Mouse (Mus musculus) testis, postnatal 10 days (tissue): ENCODE measurements at regions not wholly inside any gene's neighbourhood (a gene's known extent, or its start where the extent isn't known, plus 50 kb on each side); places are given as distances from the start of the nearest gene placed in this dataset.
A peak's percentile ranks its signal among the peaks of the same experiment; 100 is the strongest.
"Not testable (repeated sequence)": the region's sequence is repeated elsewhere in the genome, so short reads cannot be mapped to it uniquely, and the experiment has no call there.

Experiments used
- DNase-seq: peaks from one replicate; pipeline ENCODE4 v3.0.0; 2021; ENCODE audit warnings: low spot score

GRCm38 (mm10) chr2:166516261-166516660 lies 197.4 kb downstream of the Prex1 start:
- no peak for DNase-seq

GRCm38 (mm10) chr2:166514664-166515063 lies 199.0 kb downstream of the Prex1 start:
- no peak for DNase-seq

- peak; percentile 66 for DNase-seq
These were observed 201.1 kb downstream of the Prex1 start for GRCm38 (mm10) chr2:166512488-166512887.

- DNase-seq = not testable (repeated sequence)
These were observed 202.2 kb downstream of the Prex1 start for GRCm38 (mm10) chr2:166511477-166511876.

GRCm38 (mm10) chr2:166510776-166511175 lies 202.9 kb downstream of the Prex1 start:
- no peak for DNase-seq

GRCm38 (mm10) chr2:166509591-166509990 lies 204.0 kb downstream of the Prex1 start:
- no peak for DNase-seq

- DNase-seq = no peak
These were observed 204.8 kb downstream of the Prex1 start for GRCm38 (mm10) chr2:166508656-166509420.

GRCm38 (mm10) chr2:166505309-166505708 lies 208.3 kb downstream of the Prex1 start:
- DNase-seq = no peak

- no peak for DNase-seq
These were observed 210.0 kb downstream of the Prex1 start for GRCm38 (mm10) chr2:166503666-166504065.

GRCm38 (mm10) chr2:166492895-166493294 lies 220.7 kb downstream of the Prex1 start:
- no peak for DNase-seq

- DNase-seq = no peak
These were observed 221.2 kb downstream of the Prex1 start for GRCm38 (mm10) chr2:166492421-166492820.

- no peak for DNase-seq
These were observed 221.8 kb downstream of the Prex1 start for GRCm38 (mm10) chr2:166491861-166492260.

GRCm38 (mm10) chr2:166489041-166489872 lies 224.4 kb downstream of the Prex1 start:
- DNase-seq = no peak

GRCm38 (mm10) chr2:166487688-166488087 lies 225.9 kb downstream of the Prex1 start:
- peak; percentile 63 for DNase-seq

- peak; percentile 57 for DNase-seq
These were observed 227.8 kb downstream of the Prex1 start for GRCm38 (mm10) chr2:166485788-166486187.

- DNase-seq = peak; percentile 66
These were observed 228.3 kb downstream of the Prex1 start for GRCm38 (mm10) chr2:166485361-166485760.

GRCm38 (mm10) chr2:166483617-166484319 lies 229.9 kb downstream of the Prex1 start:
- no peak for DNase-seq

GRCm38 (mm10) chr2:166482720-166483616 lies 230.7 kb downstream of the Prex1 start:
- no peak for DNase-seq

GRCm38 (mm10) chr2:166481774-166482173 lies 231.9 kb downstream of the Prex1 start:
- no peak for DNase-seq

GRCm38 (mm10) chr2:166481362-166481761 lies 232.3 kb downstream of the Prex1 start:
- no peak for DNase-seq

GRCm38 (mm10) chr2:166480883-166481282 lies 232.7 kb downstream of the Prex1 start:
- no peak for DNase-seq
